Mouse (Mus musculus) heart, embryonic 10.5 days (tissue): ENCODE results near the gene Gdf5. TPM values are rescaled to one million over a fixed set of nuclear protein-coding genes. Genes with fewer than 3 reads are reported as not detected.
"Not testable (repeated sequence)": the region's sequence is repeated elsewhere in the genome, so short reads cannot be mapped to it uniquely, and the experiment has no call there.

Experiments
- DNase-seq: peaks from one replicate; pipeline ENCODE4 v3.0.0-alpha.2; 2017; ENCODE audit warnings: low spot score
- H3K27ac ChIP-seq: fragments of 300-500 bp; sonication (generic); 2 replicates; pipeline ENCODE4 v1.5.1; 2016; ENCODE audit warnings: mild to moderate bottlenecking
- H3K27me3 ChIP-seq: fragments of 300-500 bp; sonication (generic); 2 replicates; pipeline ENCODE4 v1.6.1; 2016; ENCODE audit warnings: mild to moderate bottlenecking; ENCODE audit not compliant: poor library complexity, insufficient read depth, severe bottlenecking
- H3K36me3 ChIP-seq: fragments of 300-500 bp; sonication (generic); 2 replicates; pipeline ENCODE4 v1.6.1; 2016; ENCODE audit warnings: mild to moderate bottlenecking, moderate library complexity
- H3K4me1 ChIP-seq: fragments of 300-500 bp; sonication (generic); 2 replicates; pipeline ENCODE4 v1.6.1; 2016; ENCODE audit warnings: mild to moderate bottlenecking
- H3K4me3 ChIP-seq: fragments of 300-500 bp; sonication (generic); 2 replicates; pipeline ENCODE4 v1.5.1; 2016; ENCODE audit warnings: mild to moderate bottlenecking, moderate library complexity
- H3K9me3 ChIP-seq: fragments of 300-500 bp; sonication (generic); 2 replicates; pipeline ENCODE4 v1.6.1; 2016; ENCODE audit warnings: mild to moderate bottlenecking, moderate library complexity
- WGBS: fragments of 180-500 bp; shearing (Covaris S2); methylation state at CpG from one replicate; pipeline ENCODE4 v1.1.7; 2016; 5-methylcytosine and 5-hydroxymethylcytosine counted together
- polyA plus RNA-seq: library from polyadenylated mRNA; unstranded; fragments of >200 nt; fragmentation: Nextera tagmentation; extraction: Ambion mirVana; gene quantifications from 2 replicates; pipeline ENCODE4 v1.2.1, GENCODE M21; 2016

Gdf5 gene
- polyA plus RNA-seq, 1 experiment from 2014 or later, result 0.29 TPM

DNA sequence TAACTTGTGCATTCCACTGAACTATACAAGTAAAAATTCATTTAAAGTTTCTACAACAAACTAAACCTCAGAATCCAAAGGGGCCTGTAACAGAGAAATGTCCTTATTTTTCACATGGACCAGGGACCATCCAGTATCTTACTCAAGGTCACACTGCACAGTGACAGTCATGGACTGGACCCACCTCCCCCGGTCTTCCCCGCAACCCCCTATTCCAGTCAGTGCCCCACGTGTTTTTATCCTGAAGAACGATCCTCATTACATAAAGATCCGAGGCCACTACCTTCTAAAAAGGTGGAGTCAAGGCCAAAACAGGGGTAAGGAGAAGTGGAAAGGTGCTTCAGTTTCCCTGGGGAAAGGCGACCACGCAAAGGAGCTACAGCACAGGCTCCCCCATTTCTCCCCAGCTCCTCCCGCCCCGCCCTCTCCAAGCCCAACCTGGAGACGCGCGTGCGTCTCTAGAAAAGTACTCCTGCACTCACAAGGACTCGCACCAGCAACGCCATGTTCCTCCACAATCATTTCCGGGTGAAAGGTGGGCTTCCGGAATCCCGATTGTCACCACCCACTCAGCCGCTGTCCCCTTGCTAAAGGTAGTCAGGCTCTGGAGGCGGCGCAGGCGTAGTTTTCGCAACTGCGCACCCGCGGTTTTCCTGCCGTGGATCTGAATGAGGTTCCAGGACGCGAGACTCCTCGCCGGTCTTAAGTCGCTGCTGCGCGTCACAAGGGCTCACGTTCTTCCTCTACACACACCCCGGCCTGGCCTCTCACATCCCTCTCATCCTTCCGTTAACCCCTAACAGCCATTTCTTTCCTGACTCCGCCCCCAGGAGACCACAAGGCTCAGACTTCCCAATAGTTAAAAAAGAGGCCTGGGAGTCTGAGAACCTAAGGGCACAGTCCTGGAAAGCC lies 15.4 kb downstream of the Gdf5 start, which contains the start of gene Uqcc1:
TSS of gene Uqcc1 (minus strand) at position 780 of the 912 bp plus-strand sequence.
- under 1% methylated on average over 38 of the region's 38 CpGs for WGBS
- peaks cover 8% of the 10 kb centered on the region for H3K4me1 ChIP-seq
- peak within 1 kb of the TSS; percentile 74 for H3K4me3 ChIP-seq
- H3K9me3 ChIP-seq, result no peaks in the 10 kb centered on the region
- H3K27me3 ChIP-seq, result no peaks in the 10 kb centered on the region
- peaks cover 13% of the 10 kb centered on the region for H3K36me3 ChIP-seq
- DNase-seq, result peak; percentile 97
- peak within 1 kb of the TSS; percentile 94 for H3K27ac ChIP-seq

DNA sequence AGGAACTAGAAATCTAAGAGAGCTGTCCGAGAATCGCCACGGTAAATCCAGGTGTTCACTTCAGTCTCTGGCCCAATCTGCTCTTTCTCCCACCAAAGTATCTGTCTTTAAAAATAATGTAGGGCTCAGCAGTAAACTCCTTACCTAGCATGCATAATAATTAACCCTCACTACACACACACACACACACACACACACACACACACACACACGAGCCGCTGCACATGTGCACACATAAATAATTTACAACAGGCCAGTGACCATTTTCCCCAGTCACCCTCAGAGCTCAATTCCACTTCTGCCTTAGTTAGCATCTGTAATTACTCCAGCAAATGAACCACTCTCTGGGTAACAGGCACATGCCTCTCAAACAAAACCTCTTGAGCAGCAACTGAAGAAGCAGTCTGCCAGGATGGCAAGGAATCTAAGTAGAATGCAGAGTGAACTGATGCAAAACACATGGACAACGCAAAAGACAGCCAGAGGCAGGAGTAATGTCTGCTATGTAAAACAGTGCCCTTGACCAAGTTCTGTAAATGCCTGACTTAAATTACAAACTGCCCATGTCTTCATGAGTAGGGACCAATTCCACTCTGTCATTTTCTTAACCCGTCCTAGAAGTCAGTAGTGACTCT lies 16.3 kb downstream of the Gdf5 start:
- Histone ChIP-seq H3K27me3 (no peaks in the 10 kb centered on the region), H3K4me1 (peaks cover 8% of the 10 kb centered on the region), H3K36me3 (peaks cover 21% of the 10 kb centered on the region), H3K4me3 (peak overlapping the region; percentile 74), H3K9me3 (no peaks in the 10 kb centered on the region), H3K27ac (peak overlapping the region; percentile 94)
- WGBS, result 79% methylated on average over 7 of the region's 7 CpGs
- no peak for DNase-seq

- H3K36me3 ChIP-seq, result peaks cover 31% of the 10 kb centered on the region
- DNase-seq, H3K9me3 ChIP-seq, H3K4me1 ChIP-seq, H3K27me3 ChIP-seq, H3K4me3 ChIP-seq, H3K27ac ChIP-seq: not testable (repeated sequence)
- WGBS, result 97% methylated on average over 6 of the region's 6 CpGs
Observed at GRCm38 (mm10) chr2:155925213-155925612, 20.0 kb downstream of the Gdf5 start.

DNA sequence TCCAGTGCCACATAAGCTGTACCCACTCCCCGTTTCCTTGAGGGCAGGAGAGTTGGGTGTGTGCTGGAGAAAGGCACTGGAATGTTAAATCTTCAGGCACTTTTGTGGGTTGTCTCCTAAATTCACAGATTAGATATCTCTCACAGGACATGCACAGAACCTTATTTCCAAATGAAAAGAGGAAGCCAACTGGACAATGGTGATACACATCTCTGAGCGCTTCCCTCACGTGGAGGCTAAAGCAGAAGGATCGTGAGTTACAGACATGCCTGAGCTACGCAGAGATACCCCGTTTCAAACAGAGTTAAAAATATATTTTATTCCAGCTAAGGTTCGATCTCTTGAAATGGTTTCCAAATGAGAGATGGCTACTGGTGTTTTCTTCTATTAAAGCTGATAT lies 22.0 kb downstream of the Gdf5 start:
- no peaks in the 10 kb centered on the region for H3K9me3 ChIP-seq
- H3K27me3 ChIP-seq, result no peaks in the 10 kb centered on the region
- no peak overlapping the region for H3K27ac ChIP-seq
- no peaks in the 10 kb centered on the region for H3K4me1 ChIP-seq
- DNase-seq, result no peak
- 95% methylated on average over 7 of the region's 7 CpGs for WGBS
- H3K36me3 ChIP-seq, result peaks cover 40% of the 10 kb centered on the region
- H3K4me3 ChIP-seq, result no peak overlapping the region

DNA sequence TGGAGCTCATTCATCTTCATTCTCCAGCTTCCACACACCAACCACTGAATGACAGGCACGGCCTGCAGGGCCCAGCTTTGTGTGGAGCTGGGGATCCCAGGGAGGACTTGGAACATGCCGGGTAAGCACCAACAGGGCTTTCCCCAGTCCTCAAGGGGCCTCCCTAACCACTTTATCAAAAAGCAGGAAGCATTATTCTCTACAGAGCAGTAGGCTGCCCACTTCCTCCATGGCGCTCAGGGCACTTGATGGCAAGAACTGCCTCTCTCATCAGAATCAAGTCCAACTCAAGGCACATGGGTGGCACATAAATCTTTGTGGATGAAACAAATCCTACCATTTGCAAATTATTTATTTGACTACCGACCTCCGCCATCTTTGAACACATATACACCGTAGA lies 30.5 kb downstream of the Gdf5 start:
- peaks cover 59% of the 10 kb centered on the region for H3K36me3 ChIP-seq
- H3K27ac ChIP-seq, result no peak overlapping the region
- 93% methylated on average over 6 of the region's 6 CpGs for WGBS
- H3K9me3 ChIP-seq, result no peaks in the 10 kb centered on the region
- H3K4me1 ChIP-seq, result no peaks in the 10 kb centered on the region
- no peak for DNase-seq
- no peak overlapping the region for H3K4me3 ChIP-seq
- no peaks in the 10 kb centered on the region for H3K27me3 ChIP-seq

- WGBS, result 88% methylated on average over 6 of the region's 6 CpGs
- no peak for DNase-seq
- peaks cover 65% of the 10 kb centered on the region for H3K36me3 ChIP-seq
Observed at GRCm38 (mm10) chr2:155903632-155904008, 41.5 kb downstream of the Gdf5 start.

DNA sequence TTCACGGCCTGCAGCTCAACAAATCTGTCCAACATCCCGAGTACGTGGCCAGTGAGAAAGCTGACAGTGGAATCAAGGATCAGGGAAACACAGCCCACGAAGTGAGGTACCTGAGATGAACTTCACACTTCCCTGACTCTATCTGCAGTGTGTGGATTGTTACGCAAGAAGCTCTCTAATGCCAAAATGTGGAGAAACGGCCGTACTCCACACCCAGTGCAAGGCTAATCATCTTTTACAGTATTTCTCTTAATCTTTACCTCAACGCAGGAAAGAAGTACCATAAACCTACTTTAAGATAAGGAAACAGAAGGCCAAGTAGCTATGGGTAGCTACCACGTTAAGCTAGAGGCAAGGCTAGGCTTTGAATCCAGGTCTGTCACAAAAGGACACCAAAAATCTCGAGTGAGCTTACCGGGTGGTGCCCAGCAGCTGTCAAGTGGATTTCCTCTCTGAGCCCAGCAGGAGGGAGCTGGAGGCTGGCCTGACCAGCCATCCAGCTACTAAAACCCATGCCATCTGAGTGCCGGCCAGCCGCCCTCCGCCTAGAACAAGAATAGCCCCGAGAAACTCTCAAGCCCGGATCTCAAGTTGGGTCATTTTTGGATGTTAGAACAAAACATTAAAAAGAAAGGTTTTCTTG lies 42.1 kb downstream of the Gdf5 start:
- no peak for DNase-seq
- Histone ChIP-seq H3K4me1 (no peaks in the 10 kb centered on the region), H3K4me3 (no peak overlapping the region), H3K36me3 (peaks cover 65% of the 10 kb centered on the region), H3K9me3 (no peaks in the 10 kb centered on the region), H3K27ac (no peak overlapping the region), H3K27me3 (no peaks in the 10 kb centered on the region)
- WGBS, result 80% methylated on average over 16 of the region's 16 CpGs

More at GRCm38 (mm10) chr2:155903632-155904008, 41.5 kb downstream of the Gdf5 start:
- H3K9me3 ChIP-seq, result no peaks in the 10 kb centered on the region
- H3K4me1 ChIP-seq, result no peaks in the 10 kb centered on the region
- H3K27me3 ChIP-seq, result no peaks in the 10 kb centered on the region
- H3K4me3 ChIP-seq, result no peak overlapping the region
- no peak overlapping the region for H3K27ac ChIP-seq

- no peaks in the 10 kb centered on the region for H3K4me1 ChIP-seq
- no peaks in the 10 kb centered on the region for H3K27me3 ChIP-seq
- 84% methylated on average over 16 of the region's 16 CpGs for WGBS
- no peak overlapping the region for H3K4me3 ChIP-seq
- DNase-seq, result no peak
- H3K36me3 ChIP-seq, result peaks cover 62% of the 10 kb centered on the region
- no peak overlapping the region for H3K27ac ChIP-seq
- no peaks in the 10 kb centered on the region for H3K9me3 ChIP-seq
Observed at GRCm38 (mm10) chr2:155895046-155895735, 50.0 kb downstream of the Gdf5 start.

GRCm38 (mm10) chr2:155894307-155895045 lies 50.7 kb downstream of the Gdf5 start:
- Histone ChIP-seq H3K27me3 (no peaks in the 10 kb centered on the region), H3K9me3 (no peaks in the 10 kb centered on the region), H3K27ac (no peak overlapping the region), H3K4me1 (no peaks in the 10 kb centered on the region), H3K36me3 (peaks cover 61% of the 10 kb centered on the region), H3K4me3 (no peak overlapping the region)
- no peak for DNase-seq
- WGBS, result 94% methylated on average over 13 of the region's 13 CpGs

Other genes with a start within 250 kb of the Gdf5 start
- gene Edem2, start 215.9 kb downstream of the Gdf5 start, polyA plus RNA-seq, result 31.5 and 34.4 TPM in 2 replicates
- not detected in 2 replicates for gene Gm17581, start 209.5 kb downstream of the Gdf5 start, polyA plus RNA-seq
- gene Procr, start 194.2 kb downstream of the Gdf5 start, polyA plus RNA-seq, result 5.3 and 6.6 TPM in 2 replicates
- gene Mmp24, start 170.0 kb downstream of the Gdf5 start, polyA plus RNA-seq, result 0.06 TPM in 1 of 2 replicates, not detected in the other
- gene BC029722, start 125.9 kb downstream of the Gdf5 start, polyA plus RNA-seq, result 7.9 and 9.5 TPM in 2 replicates
- 170 and 215 TPM in 2 replicates for gene Eif6, start 118.4 kb downstream of the Gdf5 start, polyA plus RNA-seq
- gene Fam83c, start 110.5 kb downstream of the Gdf5 start, polyA plus RNA-seq, result 0.22 and 0.30 TPM in 2 replicates
- gene Uqcc1, start 15.1 kb downstream of the Gdf5 start, polyA plus RNA-seq, result 100 and 112 TPM in 2 replicates
- not detected in 2 replicates for gene Gm15557, start 4.6 kb downstream of the Gdf5 start, polyA plus RNA-seq
- 15.7 and 17.6 TPM in 2 replicates for gene Cep250, start 11.1 kb upstream of the Gdf5 start, polyA plus RNA-seq
- gene 6430550D23Rik, start 62.6 kb upstream of the Gdf5 start, polyA plus RNA-seq, result 0.79 and 1.4 TPM in 2 replicates
- gene Ergic3, start 62.7 kb upstream of the Gdf5 start, polyA plus RNA-seq, result 179 and 186 TPM in 2 replicates
- not detected in 2 replicates for gene Fer1l4, start 107.6 kb upstream of the Gdf5 start, polyA plus RNA-seq
- gene Spag4, start 119.8 kb upstream of the Gdf5 start, polyA plus RNA-seq, result 3.4 and 5.0 TPM in 2 replicates
- gene Cpne1, start 166.6 kb upstream of the Gdf5 start, polyA plus RNA-seq, result 42.6 and 55.3 TPM in 2 replicates
- gene Rbm12, start 166.6 kb upstream of the Gdf5 start, polyA plus RNA-seq, result 33.0 and 35.1 TPM in 2 replicates
- gene Gm28036, start 181.7 kb upstream of the Gdf5 start, polyA plus RNA-seq, result 12.4 and 18.4 TPM in 2 replicates
- 431 and 437 TPM in 2 replicates for gene Romo1, start 198.7 kb upstream of the Gdf5 start, polyA plus RNA-seq
- 54.5 and 65.2 TPM in 2 replicates for gene Nfs1, start 198.8 kb upstream of the Gdf5 start, polyA plus RNA-seq
- gene Rbm39, start 234.9 kb upstream of the Gdf5 start, polyA plus RNA-seq, result 384 and 469 TPM in 2 replicates